Mouse (Mus musculus): Measurements from ENCODE around the gene Bet1. TPM values are rescaled to one million over a fixed set of nuclear protein-coding genes. Genes with fewer than 3 reads are reported as not detected.

Bet1 gene
- total RNA-seq (2021) = 10 to 100 TPM; 21.0 to 23.2 TPM

DNA sequence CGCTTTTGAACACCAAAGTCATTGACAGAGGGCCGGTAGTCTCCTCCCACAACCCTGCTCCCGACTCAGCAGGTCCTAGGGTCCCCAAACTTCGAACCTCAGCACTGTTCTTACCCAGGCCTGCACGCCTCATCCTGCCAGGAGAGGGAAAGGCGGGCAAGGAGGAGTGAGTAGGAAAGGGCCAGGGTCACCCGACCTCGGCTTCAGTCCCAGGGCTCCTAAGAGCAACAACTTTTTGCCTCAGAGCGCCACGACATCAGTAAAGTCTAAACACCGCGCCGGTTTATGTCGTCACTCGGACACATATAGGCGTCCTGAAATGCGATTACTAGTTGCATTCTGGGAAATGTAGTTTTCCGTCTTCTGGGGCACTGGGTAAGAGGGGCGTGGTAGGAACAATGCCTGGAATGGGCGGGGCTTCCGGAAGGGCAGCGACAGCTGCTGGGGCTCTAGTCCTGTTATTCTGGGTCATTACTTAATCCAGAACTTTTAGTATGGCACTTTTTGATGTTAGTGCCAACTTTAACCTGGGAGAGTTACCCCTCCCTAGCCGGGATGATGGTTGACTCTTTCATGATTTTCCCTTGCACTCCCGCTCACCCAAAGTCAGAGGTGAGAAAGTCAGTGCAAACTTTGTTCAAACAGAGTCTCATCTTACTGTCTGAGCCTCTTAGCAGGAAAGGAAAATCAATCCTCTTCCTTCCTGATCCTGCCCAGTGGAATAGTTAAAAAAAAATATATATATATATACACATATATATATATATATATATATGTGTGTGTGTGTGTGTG, at the start of gene Bet1:
TSS of gene Bet1 (minus strand) at position 310 of the 792 bp plus-strand sequence.
- peak; percentile 94 to 95 for DNase-seq
- intact Hi-C loops (cut with DNase I) = loop anchor here (2.0 to 10.0 kb wide), 3 partner anchors 82 to 590 kb away; partner anchors contain the start of genes Hepacam2 and Vps50

DNA sequence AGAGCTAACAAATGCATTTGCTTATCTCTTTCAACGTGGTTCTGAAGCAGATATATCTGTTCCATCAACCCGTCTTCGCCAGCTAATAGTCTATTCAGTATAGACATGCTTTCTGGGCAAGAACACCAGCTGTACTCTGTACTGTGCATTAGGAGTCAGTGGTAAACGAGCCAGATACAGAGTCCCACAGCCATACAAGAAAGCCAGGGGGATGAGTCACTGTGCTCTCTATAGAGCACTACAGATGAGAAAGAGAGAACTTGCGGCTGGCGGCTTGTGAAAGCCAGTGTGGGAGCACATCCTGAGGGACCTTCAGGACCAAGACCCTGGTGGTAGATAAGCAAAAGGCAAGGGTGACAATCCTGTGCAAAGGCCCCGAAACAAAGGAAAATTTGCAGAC, 45.5 kb upstream of the Bet1 start:
- intact Hi-C loops (cut with DNase I) = no loop called here
- DNase-seq = no peak

DNA sequence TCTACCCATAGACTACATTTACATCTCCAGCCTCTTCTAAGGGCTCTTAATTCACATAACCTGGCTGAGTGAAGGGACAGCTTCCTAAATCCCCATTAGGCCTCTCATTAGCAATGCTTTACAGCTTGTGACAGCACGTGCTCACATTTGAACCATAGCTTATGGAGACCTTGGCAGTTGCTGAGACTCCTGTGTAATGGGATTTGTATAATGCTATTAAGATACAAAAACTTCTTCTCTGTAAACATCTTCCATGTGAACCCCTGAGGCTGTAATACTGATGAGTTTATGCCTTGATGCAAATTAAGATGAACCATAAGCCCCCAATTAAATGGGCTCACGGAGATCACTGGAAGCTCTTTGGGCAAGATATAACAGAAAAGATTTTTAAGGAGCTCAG, 44.4 kb upstream of the Bet1 start:
- intact Hi-C loops (cut with DNase I) = no loop called here

DNA sequence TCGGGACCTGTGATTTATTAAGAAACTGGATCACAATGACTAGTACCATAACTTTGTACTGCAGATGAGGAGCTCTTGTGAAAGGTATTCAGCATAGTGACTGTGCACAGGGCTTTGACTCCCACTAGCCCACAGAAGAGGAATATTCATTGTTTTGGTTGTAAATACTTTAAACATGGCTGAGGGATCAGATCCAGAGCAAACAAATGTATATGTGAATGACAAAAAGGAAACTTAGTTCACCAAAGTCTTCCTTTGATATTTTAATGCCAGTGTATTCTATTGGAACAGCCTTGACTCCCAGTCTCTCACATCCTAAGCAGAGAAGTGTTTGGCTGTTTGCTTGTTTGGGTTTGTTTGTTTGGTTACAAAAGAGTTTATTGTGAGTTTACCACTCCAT, 31.8 kb upstream of the Bet1 start:
- intact Hi-C loops (cut with DNase I) = no loop called here
- DNase-seq = no peak

More for the DNA sequence above, 44.4 kb upstream of the Bet1 start:
- no peak for DNase-seq

DNA sequence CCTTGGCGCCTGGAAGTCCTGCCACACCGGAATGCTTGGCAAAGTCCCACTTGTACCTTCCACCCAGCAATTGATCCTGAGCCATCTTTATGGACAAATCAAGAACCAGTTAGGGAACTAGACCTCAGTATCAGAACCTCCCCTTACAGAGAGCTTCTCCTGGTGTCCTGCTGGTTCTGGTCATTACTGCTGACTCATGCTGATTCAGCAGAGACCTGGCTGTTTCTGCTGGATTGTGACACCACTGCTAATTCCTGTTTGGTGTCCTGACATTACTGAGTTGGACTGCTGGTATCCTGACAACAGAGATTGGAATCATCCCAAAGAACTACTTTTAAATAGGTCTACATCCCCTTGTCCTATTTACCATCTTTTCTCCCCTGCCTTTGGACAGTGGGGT, 3.7 kb upstream of the Bet1 start:
- intact Hi-C loops (cut with DNase I) = no loop called here
- no peak for DNase-seq

DNA sequence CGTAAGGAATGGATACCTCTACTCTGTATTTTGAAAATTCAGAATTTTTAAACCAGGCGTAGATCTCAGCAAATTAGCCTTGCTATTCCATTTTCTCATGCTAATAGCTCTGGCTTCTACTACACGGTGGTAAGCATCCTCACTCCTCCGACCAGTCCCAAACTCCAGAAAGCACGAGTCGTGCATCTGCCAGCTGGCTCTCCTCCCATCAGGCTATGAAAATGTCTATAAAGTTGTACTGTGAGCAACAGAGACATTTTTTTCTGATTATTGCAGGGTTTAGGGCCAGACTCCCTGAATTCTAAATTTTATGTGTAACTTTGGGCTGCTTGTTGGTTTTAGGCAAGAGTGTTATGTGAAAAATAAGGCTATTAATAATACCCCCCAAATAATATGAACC, 14.5 kb downstream of the Bet1 start:
- DNase-seq = no peak
- intact Hi-C loops (cut with DNase I) = no loop called here

DNA sequence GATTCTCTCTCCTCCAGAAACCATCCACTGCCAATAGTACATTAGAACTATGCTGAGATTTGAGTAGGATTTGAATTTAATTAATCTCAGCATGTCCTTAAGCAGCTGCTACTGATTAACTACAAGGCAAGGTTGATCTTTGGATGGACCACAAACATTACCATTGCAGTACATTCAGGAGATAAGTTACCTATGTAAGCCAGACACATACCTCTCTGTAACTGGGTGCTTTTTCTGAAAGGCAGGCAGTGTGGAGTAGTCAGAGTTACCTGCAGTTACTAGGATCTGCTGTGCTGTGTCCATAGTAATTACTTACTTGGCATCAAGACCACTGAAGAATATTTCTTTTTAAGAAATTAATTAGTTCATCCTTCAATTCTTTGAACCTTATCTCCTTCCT, 17.1 kb downstream of the Bet1 start:
- DNase-seq = no peak
- intact Hi-C loops (cut with DNase I) = no loop called here

DNA sequence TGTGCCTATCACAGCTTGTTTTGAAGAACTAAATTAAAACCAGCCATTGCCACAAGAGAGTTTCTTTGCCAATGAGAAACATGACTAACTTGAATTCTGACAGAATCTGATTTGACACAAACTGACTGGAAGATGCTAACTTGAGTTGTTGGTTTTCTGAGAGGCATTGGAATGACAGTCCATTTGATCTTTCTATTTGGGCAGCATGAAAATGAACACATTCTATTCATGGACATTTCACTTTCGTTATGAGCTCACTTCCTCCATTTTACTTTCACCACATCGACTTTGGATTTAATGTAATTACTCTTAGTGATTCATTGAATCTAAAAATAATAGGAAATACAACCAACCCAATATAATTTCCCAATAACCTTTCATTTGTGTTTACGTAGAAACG, 32.4 kb downstream of the Bet1 start:
- no peak for DNase-seq
- intact Hi-C loops (cut with DNase I) = no loop called here

DNA sequence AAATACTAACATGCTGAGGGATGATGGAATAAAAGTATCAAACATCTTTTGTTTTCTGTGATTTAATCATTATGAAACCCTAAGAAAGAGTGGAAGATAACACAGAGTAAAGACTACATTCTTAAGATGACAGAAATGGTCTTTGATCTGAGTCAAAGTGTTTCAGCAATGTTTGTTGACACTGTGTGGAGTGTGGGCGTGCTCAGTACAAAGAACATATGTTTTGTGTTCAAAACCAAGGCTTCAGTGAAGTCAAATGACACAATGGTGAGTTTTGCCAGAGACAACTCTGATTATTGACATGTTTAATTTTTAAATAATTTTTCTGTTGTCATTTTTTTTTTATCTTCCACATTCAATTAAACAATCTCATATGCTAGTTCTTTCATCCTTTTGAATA, 33.9 kb downstream of the Bet1 start:
- intact Hi-C loops (cut with DNase I) = no loop called here
- DNase-seq = no peak

DNA sequence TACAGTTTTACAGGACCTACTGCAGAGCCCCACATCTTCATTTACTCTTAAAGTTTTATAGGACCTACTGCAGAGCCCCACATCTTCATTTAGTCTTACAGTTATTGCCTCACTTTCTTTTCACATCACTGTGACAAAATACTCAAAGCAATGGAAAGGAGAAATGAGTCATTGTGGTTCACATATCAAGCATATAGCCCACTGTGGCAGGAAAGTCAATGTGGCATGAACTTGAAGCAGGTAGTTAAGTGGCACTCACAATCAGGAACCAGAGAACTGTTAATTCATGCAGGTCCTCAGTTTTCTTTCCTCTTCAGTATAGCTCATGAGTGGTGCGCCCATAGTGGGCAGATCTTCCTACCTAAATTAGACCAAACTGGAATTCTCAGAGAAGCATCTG, 39.6 kb downstream of the Bet1 start:
- DNase-seq = no peak
- intact Hi-C loops (cut with DNase I) = no loop called here

DNA sequence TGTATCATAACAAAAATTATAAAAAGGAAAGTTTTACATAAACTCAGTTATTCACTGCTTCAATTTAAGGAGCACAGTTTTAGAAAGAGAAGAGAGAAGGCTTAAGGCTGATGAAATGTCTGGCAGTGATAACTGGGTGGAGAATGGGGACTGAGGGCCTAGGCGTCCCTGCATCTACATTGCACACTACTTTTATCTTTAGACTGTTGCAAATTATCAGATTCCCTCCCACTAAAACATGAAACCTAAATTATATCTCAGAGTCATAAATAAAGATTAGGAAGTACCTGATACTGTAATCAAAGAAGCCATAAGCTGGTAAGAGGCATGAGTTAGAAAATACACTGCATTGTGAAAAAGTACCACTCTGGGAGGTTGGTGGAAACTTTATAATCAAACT, 45.0 kb downstream of the Bet1 start:
- intact Hi-C loops (cut with DNase I) = no loop called here
- DNase-seq = no peak

DNA sequence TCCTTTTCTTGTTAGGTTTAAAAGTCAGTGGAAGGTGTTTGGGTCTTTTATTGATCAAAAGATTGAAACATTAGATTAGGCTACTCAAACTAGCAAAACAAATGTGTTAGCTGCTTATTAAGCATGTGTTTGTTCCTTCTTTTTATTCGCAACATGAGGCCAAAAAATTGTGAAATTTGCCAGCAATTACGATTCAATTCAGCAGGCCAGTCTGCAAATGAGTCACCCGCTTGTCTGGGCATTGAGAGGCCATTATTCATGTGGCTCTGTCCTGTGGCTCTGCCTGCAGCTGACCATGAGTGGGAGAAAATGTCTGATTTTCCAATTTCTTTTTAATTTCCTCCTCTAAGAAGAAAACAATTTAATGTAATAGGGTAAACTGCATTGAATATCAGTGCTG, 55.8 kb downstream of the Bet1 start:
- intact Hi-C loops (cut with DNase I) = no loop called here
- no peak for DNase-seq

Other genes starting within 250 kb of the Bet1 start
- gene Tfpi2, start 98.1 kb downstream of the Bet1 start, total RNA-seq (2021) = 1 to 10 TPM; 2.6 to 3.0 TPM
- not detected for gene Gngt1, start 93.2 kb downstream of the Bet1 start, total RNA-seq (2021)
- gene Gng11, start 83.1 kb downstream of the Bet1 start, total RNA-seq (2021) = 100 to 1,000 TPM; 123 to 135 TPM

Measured in heart, postnatal 10 days (tissue).